Mouse (Mus musculus): Measurements from ENCODE around the gene Fbln5.

The Fbln5 gene

GRCm38 (mm10) chr12:101810515-101810914 is 8.3 kb downstream of the Fbln5 start:
- peak in 1 of 2 experiments; percentile 26 for DNase-seq (ENCODE audit: low spot score in 2 of 2)

DNA sequence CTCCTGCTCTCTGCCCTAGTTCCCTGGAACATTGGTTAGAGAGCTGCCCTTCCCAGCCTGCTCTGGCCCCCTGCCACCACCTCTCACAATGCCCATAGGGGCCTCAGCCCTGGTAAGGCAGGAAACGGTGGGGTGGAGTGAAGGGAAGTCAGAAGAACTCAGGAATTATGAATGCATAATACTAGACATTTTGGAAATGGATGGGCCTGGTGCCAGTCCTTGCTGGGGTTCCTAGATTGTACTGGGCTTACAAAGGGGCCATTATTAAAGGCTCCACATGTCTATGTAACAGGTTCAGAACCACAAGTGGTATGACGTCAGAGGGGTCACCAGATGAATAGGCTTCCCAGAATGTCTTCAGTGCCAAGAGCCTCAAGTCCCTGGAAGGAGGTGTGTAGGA is 11.5 kb downstream of the Fbln5 start:
- peak in 1 of 2 experiments; percentile 54 for DNase-seq (ENCODE audit: low spot score in 2 of 2)

DNA sequence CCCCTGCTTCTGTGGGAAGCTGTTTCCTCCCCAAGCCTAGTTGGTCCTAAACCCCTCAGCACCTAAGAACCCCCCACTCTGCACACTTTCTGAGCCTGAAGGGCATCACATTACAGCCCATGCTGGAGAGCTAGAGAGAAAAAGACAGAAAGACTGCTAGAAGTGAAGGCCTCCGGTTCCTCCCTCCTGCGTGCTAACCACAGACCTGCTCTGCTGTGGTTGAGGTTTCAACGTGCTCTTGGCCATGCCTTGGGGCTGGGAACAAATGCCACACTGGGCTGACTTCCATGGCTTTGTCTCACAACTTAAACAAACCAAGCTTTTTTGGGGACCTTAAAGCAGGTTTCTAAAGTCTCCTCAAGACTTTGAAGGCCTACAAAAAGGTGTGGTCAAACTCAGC is 16.4 kb downstream of the Fbln5 start:
- no peak for DNase-seq (ENCODE audit: low spot score in 2 of 2)

DNA sequence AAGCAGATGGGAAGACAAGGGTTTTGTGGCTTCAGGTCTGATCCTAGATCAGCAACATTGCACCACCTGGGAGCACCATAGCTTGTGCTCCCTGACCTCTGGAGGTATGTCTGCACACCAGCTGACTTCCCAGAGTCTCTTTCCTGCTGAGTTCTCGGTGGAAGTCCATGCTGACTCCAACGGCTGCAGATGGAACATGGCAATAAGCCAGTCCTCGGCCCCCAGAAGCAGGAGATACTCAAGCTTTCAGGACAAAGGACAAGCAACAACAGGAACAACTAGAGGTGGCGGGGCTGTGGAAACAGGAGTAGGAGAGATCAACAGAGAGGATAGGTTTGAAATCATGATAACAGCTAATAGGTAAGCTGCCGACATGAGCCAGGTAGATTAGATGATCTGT is 17.1 kb downstream of the Fbln5 start:
- no peak for DNase-seq (ENCODE audit: low spot score in 2 of 2)

DNA sequence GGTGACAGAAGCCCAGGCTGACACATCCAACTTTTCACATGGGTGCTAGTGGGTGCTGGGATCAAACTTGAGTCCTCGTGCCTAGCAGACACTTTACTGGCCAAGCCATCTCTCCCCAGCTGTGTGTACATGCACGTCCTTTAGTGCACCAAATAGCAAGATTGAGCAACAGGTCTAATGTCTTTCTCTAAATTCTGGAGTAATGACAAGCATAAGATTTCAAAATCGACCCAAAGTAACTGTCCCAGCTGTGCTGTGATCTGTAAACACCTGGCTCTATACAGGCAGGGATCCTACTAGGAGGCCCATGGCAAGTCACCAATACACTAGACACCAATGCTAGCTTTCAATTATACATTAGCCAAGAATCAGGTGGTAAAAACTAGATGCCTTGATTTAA is 17.8 kb downstream of the Fbln5 start:
- no peak for DNase-seq (ENCODE audit: low spot score in 2 of 2)

DNA sequence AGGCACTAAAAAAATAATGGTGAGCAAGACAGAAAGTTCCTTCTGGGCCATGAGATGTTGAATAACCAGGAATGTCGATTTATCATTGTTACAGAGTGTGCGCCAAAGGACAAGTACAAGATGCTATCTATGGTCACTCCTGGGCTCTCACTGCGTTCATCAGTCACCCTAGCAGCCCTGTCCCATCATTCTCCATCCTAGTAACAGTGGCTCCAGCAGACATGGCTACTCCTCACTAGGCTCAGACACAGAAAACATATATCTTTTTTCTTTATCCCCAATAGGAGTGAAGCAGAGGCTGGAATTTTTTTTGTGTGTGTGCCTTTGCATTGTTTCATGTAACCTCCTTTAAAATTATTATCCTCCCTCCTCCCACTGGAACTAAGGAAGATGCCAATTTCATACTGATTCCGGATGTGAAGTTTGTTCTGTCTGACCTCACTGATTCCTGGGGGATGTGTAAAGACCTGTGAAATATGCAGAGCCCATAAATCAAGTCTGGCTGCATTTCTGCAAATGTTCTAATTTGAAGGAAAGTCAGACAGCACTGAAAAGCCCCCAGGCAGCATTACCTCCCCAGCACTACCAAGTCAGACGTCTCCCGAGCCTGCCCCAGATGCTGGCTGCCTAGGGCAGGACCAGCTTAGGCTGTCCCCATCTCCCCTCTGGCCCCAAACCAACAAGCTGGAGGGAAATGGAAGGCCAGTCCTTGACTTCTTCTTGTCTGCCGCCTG is 20.5 kb downstream of the Fbln5 start:
- no peak for DNase-seq (ENCODE audit: low spot score in 2 of 2)

- DNase-seq (ENCODE audit: low spot score in 2 of 2), result no peak
Observed at GRCm38 (mm10) chr12:101794458-101794857, 24.4 kb downstream of the Fbln5 start.

DNA sequence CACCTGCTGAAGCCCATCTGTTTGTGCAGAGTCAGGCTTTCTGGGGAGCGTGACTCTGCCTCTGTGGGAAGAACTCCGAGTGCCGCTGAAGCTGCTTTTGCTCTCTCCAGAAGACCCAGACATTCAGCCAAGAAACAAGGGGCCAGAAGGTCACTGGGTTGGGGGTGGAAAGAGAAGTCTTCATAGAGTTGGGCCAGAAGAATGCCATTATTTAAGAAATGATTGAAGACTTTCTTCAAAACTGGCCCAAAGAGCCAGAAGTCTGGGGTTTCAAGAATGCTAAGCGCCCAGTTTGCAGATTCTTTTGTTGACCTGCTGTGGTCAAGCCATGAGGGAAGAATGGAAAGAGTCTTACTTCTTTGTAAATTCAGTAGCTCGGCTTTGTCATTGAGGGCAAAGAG is 25.6 kb downstream of the Fbln5 start:
- no peak for DNase-seq (ENCODE audit: low spot score in 2 of 2)

DNA sequence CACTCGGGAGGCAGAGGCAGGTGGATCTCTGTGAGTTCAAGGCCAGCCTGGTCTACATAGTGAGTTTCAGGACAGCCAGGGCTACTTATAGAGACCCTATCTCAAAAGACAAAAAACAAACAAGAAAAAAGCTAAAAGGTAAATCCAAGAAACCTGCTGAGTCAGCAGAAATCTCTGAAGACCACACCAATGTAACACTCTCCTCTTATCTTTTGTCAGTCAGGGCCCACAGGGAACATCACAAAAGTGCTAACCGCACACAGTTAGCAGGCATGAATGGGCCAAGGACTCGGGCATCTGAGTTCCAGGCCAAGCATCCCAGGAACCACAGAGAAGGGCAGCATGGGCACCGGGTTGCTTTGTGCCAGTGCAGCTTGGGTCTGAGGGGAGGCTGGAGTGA is 26.2 kb downstream of the Fbln5 start:
- DNase-seq (ENCODE audit: low spot score in 2 of 2), result no peak

DNA sequence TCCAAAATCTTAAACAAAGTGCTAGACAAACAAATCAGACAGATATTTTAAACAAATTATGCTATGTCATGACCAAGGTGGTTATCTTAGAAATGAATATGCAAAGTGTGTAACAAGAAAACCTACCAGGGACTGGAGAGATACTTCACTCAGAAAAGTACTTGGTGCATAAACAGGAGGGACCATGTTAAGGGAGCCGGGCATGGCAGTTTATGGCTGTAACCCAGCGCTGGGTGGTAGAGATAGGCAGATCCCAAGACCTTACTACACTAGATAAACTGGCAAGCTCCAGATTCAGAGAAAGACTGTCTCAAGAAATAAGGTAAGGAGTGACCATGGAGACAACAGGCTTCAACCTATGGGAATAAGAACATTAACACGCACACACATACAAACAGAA is 29.1 kb downstream of the Fbln5 start:
- DNase-seq (ENCODE audit: low spot score in 2 of 2), result no peak

- no peak for DNase-seq (ENCODE audit: low spot score in 2 of 2)
Observed at GRCm38 (mm10) chr12:101789250-101789649, 29.6 kb downstream of the Fbln5 start.

- DNase-seq (ENCODE audit: low spot score in 2 of 2), result peak in 1 of 2 experiments; percentile 31
Observed at GRCm38 (mm10) chr12:101782787-101783186, 36.1 kb downstream of the Fbln5 start.

- DNase-seq (ENCODE audit: low spot score in 2 of 2), result no peak
Observed at GRCm38 (mm10) chr12:101780915-101781314, 37.9 kb downstream of the Fbln5 start.

GRCm38 (mm10) chr12:101777613-101778325 is 41.1 kb downstream of the Fbln5 start:
- no peak for DNase-seq (ENCODE audit: low spot score in 2 of 2)

DNA sequence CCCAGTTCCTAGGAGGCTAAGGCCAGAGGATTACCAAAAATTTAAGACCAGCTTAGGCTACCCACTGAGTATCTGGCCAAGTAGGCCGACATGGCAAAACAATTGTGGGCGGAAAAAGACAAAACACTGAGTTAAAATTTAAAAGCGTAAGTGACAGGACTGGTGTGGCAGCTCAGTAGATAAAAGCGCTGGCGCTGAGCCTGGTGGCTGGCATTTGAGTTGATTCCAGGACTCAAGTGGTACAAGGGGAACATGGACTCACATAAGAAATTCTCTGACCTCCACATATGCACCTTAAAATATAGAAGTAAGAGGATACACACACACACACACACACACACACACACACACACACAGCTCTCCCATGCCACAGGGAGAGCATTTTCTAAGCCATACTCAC is 42.5 kb downstream of the Fbln5 start:
- DNase-seq (ENCODE audit: low spot score in 2 of 2), result no peak

DNA sequence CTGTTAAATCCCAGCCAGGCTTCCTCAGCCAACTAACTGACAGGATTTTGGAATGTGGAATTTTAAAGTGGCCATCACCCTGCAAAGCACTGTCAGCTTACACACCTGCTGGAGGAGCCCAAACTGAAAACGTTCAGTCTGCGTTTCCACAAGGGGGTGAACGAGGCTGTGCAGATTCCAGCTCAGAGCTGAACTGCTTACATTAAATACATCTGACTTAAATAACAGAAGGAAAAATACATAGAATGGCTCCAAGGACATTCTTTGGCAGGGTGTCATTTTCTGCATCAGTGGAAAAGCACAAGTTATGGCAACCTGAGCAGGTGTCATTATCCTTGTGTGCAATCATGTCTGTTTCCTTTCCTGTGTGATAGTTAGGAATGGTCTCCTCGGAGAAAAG is 44.7 kb downstream of the Fbln5 start:
- no peak for DNase-seq (ENCODE audit: low spot score in 2 of 2)

DNA sequence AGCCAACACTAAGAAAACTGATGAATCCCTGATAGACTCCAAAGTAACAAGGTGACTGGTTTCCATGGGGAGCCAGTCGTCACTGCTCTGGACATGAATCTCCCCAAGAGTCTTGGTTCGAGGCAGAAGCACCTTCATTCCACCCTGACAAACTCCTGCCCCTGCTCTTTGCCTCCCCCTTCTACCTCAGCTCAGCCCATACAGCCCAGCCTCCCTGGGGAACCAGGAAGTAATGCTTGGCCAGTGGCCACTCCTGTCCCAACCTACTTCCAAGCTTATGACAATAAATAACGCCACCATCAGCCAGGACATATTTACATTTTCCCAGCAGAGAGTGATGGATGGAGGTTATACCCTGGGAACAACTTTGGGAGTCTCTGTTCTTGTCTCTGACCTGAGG is 45.9 kb downstream of the Fbln5 start:
- no peak for DNase-seq (ENCODE audit: low spot score in 2 of 2)

GRCm38 (mm10) chr12:101770283-101771015 is 48.4 kb downstream of the Fbln5 start:
- DNase-seq (ENCODE audit: low spot score in 2 of 2), result no peak

DNA sequence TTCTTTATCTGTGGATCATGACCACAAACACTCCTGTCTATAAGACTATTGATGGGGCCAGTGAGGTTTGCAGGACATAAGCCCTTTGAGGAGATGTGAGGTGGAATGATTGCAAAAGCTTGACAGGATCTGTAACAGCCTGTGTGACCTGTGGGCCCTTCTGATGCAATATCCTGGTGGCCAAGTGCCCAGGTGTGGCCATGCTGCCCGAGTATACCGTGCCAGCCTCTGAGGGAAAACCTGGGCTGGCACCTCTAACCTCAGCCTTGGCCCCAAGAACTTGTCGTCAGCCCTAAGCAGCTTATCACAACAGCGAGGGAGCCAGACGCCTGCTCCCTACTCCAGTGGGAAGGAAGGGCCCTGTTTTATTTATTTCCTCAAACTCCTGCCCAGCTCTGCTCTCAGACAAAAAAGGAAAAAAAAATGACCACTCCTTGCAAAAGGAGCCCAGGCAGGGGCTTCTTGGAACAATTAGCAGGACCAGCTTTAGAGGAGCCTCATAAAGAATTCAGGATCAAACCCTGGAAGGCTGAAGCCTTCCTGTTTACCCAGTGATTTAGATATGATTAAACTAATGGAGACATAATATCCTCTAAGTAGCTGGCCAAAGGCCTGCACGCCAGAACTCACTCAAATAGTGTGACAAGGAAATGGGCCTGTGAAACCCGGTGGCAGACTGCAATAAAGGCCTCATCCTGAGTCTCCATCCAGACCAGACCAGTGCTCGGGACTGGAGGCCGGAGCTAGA is 51.4 kb downstream of the Fbln5 start:
- peak; percentile 35 to 73 for DNase-seq (ENCODE audit: low spot score in 2 of 2)

- DNase-seq (ENCODE audit: low spot score in 2 of 2), result no peak
Observed at GRCm38 (mm10) chr12:101766228-101766852, 52.5 kb downstream of the Fbln5 start.

DNA sequence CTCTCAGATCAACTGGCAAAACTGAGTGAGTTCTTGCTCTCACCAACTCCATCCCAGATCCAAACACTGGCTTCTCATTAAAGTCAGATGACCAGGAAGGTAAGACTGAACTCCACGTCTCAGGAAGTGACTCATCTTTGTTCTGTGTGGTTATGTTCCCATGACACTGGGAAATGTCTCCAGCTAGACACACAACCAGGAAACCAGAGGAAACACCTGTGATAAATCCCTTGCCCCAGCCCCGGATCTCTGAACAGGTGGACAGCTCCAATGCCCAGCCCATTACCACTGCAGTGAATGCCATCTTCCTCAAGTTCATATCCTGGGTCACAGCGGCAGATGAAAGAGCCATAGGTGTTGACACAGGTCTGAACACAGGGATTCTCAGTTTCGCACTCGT is 54.0 kb downstream of the Fbln5 start:
- DNase-seq (ENCODE audit: low spot score in 2 of 2), result no peak

DNA sequence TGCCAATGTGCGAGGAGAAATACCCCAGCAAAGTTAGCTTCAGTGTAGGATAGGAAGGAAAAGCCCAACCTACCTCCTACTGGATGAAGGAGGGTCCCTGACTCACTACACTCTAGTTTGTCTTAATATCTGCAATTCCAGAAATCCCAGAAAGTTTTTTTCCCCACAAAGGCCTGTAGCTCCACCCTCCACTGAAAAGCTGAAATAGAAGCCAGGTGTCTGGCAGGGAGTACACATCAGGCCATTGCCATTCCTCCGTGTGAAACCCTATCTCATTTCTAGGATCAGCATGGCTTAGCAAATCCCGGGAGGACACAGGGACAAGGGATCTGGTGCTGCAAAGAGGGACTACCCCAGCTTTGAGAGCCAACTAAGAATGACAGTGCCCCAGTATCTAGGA is 55.8 kb downstream of the Fbln5 start:
- no peak for DNase-seq (ENCODE audit: low spot score in 2 of 2)

All from urinary bladder, postnatal 36 days (tissue).